Mouse (Mus musculus) neutrophil, adult 59 days (primary cell): ENCODE data around the gene Qrsl1. TPM values are rescaled to one million over a fixed set of nuclear protein-coding genes. Genes with fewer than 3 reads are reported as not detected.

Source experiments
- total RNA-seq, 2 experiments: library from RNA; stranded (reverse); gene quantifications; 1 replicate in 1 of 2; 2 replicates in 1 of 2; pipeline ENCODE4 v1.2.4; 2023

Qrsl1 gene
- 1 to 10 TPM; 3.5 to 5.5 TPM for total RNA-seq

DNA sequence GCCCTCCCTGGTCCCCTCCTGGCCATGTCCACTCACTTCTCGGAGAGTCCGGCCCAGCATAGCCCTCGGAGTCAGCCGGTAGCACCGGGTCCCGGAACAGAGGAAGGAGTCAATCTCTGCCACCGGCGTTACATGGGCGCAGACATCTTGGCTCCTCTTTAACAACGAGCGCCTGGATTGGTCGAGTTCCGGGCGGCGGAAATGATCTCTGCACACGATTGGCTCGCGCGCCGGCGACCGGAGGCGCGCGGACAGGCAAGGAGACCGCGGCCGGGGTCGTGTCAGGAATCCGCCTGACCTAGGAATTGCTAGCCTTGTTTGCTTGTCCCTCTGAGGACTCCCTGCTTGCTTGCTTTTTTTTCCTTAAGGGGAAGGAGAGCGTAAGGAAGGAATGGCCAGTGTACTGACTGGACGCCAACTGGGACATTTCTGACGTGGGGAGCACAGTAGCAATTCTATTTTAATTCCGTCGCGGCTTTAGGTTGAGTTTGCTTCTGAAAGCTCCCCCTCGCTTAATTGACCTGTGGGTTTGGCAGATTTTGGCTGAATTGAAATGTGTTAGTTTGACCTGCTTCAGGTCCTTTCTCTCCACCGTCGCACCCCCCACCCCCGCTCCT is at the start of gene Qrsl1, which contains the start of gene Rtn4ip1:
TSS of gene Qrsl1 (minus strand) at position 168 of the 617 bp plus-strand sequence.
TSS of gene Rtn4ip1 (plus strand) at position 230 of the 617 bp plus-strand sequence.

Other genes with a start within 250 kb of the Qrsl1 start
- 1 to 10 TPM; 4.8 to 5.5 TPM for gene Rtn4ip1, start 62 bp upstream of the Qrsl1 start, total RNA-seq
- 10 to 100 TPM; 27.3 to 32.0 TPM for gene Crybg1, start 247.1 kb upstream of the Qrsl1 start, total RNA-seq